Mouse (Mus musculus) left cerebral cortex, adult 9 months (tissue): Measurements from ENCODE around the gene Sh2d6.
"Not testable (repeated sequence)": the region's sequence is repeated elsewhere in the genome, so short reads cannot be mapped to it uniquely, and the experiment has no call there.

Experiments
- DNase-seq, 2 experiments: peaks; one replicate each; pipeline ENCODE4 v3.0.0; 2022; ENCODE audit warnings: low spot score in 2 of 2

Sh2d6 gene

DNA sequence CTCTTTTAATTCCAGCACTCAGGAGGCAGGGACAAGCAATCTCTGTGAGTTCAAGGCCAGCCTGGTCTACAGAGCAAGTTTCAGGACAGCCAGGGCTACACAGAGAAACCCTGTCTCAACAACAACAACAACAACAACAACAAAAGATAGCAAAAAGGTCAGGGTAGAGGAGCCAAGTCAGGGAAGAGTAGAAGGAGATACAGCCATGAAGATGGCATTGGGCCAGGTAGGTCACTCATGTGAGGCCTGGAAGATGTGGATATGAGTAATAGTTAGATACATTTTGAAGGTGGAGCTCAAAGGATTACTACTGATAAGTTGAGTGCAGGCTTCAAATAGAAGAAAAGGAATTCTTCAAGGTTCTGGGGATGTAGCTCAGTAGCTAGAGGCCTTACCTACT lies 18.2 kb downstream of the Sh2d6 start:
- no peak for DNase-seq

GRCm38 (mm10) chr6:72498950-72499349 lies 22.6 kb downstream of the Sh2d6 start:
- DNase-seq = no peak

DNA sequence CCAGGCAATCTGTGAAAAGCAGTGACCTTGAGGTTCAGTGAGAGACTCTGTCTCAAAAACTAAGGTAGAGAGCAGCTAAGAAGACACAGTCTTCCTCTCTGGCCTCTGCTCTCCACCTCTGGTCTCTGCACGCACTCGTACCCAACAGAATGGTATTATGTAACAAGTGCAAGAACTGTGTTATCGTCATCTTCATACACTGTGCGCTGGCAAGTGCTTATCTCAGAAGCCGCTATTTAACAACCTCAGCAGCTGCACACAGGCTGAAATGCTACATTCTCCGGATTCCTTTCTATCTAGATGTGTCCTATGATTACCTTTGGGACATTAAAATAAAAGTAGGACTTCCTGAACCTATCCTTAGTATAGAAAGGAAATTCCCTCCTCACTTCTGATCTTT lies 28.6 kb downstream of the Sh2d6 start:
- DNase-seq = no peak

- DNase-seq = no peak
Measured at GRCm38 (mm10) chr6:72491151-72491550, 30.4 kb downstream of the Sh2d6 start.

DNA sequence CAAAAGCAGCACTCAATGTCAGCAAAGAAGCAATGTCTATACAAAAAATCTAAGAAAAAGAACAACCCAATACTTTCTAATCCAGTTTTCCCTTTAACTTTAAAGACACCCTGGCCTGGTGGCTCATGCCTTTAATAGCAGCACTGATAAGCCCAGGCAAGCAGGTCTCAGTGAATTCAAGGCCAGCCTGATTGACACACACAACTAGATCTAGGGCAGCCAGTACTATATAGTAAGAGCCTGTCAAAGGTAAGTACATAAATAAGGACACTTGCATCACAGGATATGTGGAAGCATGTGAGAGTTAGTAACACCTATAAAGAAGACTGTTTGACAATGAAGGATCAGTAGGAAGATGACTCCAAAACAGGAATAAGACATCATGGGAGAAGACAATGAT lies 32.0 kb downstream of the Sh2d6 start:
- no peak for DNase-seq

- DNase-seq = no peak
Measured at GRCm38 (mm10) chr6:72488850-72489249, 32.7 kb downstream of the Sh2d6 start.

GRCm38 (mm10) chr6:72487282-72487681 lies 34.2 kb downstream of the Sh2d6 start:
- DNase-seq = no peak

GRCm38 (mm10) chr6:72486307-72486706 lies 35.2 kb downstream of the Sh2d6 start:
- no peak for DNase-seq

GRCm38 (mm10) chr6:72484887-72485286 lies 36.6 kb downstream of the Sh2d6 start:
- DNase-seq = no peak

DNA sequence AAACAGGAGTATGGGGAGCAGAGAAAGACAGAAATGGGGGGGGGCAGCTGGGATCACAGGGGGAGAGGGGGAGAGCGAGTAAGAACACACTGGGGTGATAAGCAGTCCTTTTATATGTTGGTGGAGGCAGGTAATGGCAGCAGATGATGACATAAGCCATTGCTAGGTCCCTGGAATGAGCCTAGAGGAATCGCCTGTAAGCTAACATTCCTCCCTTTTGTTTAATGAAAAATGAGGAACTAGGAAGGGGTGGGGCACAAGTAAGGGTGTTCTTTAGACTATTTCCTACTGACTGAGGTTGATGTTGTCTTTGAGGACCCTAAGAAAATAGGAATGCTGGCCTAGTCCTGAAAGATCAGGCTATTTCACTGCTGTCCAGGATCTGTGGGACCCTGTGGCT lies 39.4 kb downstream of the Sh2d6 start:
- no peak for DNase-seq

DNA sequence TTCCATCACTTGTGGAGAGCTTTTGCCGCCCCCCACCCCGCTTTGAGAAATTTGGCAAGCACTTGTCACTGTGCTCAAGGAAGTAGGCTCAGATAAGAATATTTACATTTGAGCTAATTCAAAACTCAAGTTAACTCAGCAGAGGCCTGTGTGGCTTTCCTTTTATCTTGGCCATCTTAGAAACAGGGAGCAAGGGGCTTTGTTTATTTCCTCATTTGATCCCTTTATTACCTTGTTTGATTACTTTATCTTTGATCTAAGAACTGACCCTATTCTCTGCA lies 41.1 kb downstream of the Sh2d6 start:
- DNase-seq = no peak

GRCm38 (mm10) chr6:72479645-72480421 lies 41.7 kb downstream of the Sh2d6 start:
- DNase-seq = no peak

GRCm38 (mm10) chr6:72478691-72479090 lies 42.8 kb downstream of the Sh2d6 start:
- not testable (repeated sequence) for DNase-seq

DNA sequence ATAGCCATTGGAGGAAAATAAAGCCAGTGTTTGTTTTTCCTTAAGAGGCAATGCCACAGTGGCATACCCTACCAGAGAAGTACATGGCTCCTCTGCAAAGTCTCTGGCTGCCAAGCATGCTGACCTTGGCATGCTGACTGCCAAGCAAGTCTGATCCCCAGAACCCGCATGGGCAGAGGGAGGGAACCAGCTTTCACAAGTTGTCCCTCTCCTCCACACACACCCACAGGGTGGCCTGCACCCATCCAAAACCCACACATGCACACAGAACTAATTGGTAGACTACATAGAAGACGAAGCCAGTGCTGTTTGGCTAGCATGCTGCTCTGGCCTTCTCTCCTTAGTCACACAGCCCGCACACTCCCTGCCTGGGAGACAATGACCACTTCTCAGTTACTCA lies 43.9 kb downstream of the Sh2d6 start:
- DNase-seq = no peak

GRCm38 (mm10) chr6:72476836-72477235 lies 44.7 kb downstream of the Sh2d6 start:
- no peak for DNase-seq

DNA sequence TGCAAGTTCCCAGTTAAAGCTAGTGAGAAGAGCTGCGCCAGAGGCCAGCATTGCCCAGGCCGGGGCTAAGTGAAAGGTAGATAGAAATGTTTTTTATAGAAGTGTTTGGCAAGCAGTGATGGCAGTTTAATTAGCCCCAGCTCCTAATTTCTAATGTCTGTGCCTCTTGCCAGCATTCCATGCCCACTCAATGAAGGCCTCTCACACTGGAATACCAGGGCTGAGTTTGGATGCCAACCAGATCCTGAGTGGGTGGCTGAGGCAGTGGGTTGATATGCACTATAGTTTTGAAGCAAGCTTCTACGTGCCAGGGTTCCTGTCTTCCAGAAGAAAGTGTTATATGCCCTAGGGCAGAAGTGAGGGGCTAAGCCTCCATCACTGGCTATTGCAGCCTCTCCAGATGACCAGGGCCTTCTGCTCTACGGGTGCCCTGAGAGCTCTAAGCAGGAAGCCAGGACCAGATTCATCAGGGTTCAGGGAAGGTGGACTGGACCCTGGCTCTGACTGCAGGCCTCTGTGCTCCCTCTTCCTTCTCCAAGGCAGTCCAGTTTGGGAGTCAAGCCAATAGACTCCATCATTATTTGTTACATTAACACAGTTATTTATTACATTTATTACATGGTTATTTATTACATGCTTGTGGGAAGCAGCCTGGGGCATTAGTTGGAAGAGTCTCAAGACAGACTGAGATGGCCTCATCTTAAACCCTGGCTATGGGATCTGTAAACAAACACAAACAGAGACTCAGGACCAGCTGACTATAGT lies 46.1 kb downstream of the Sh2d6 start:
- DNase-seq = peak in 1 of 2 experiments; percentile 56

- no peak for DNase-seq
Measured at GRCm38 (mm10) chr6:72473264-72474041, 48.1 kb downstream of the Sh2d6 start.

- DNase-seq = no peak
Measured at GRCm38 (mm10) chr6:72466171-72466570, 55.3 kb downstream of the Sh2d6 start.

GRCm38 (mm10) chr6:72465361-72466157 lies 55.9 kb downstream of the Sh2d6 start:
- no peak for DNase-seq
